Mouse (Mus musculus): Measurements from ENCODE around the gene Magi1. TPM values are rescaled to one million over a fixed set of nuclear protein-coding genes. Genes with fewer than 3 reads are reported as not detected.

Magi1 gene
- polyA plus RNA-seq, 1 experiment from 2014 or later: 6.8 TPM

GRCm38 (mm10) chr6:94183354-94183851 lies 100.3 kb downstream of the Magi1 start:
- WGBS: 39% methylated on average over 14 of the region's 14 CpGs
- H3K4me1 ChIP-seq (ENCODE audit: control insufficient read depth, insufficient read depth, low read length): peaks cover 41% of the 10 kb centered on the region
- peak overlapping the region; percentile 36 for H3K27ac ChIP-seq (replicated peaks; ENCODE audit: low read depth, low read length)
- H3K4me2 ChIP-seq (ENCODE audit: low read depth, low read length): peak overlapping the region; percentile 13
- H3K9ac ChIP-seq (ENCODE audit: low read depth, low read length): no peak overlapping the region
- H3K9me3 ChIP-seq (ENCODE audit: control insufficient read depth, low read length): no peaks in the 10 kb centered on the region
- no peaks in the 10 kb centered on the region for H3K27me3 ChIP-seq (replicated peaks; ENCODE audit: control insufficient read depth, insufficient read depth, low read length)
- DNase-seq (ENCODE audit: low spot score) (peak; percentile 77), ATAC-seq (ENCODE audit: low read depth) (peak; percentile 44; the same call in 1 of the 2 replicates)
- no peak overlapping the region for H3K4me3 ChIP-seq (ENCODE audit: low read depth, low read length)
- no peaks in the 10 kb centered on the region for H3K36me3 ChIP-seq (ENCODE audit: control insufficient read depth, insufficient read depth, low read length)

- H3K36me3 ChIP-seq (ENCODE audit: control insufficient read depth, insufficient read depth, low read length): no peaks in the 10 kb centered on the region
- H3K9me3 ChIP-seq (ENCODE audit: control insufficient read depth, low read length): no peaks in the 10 kb centered on the region
- peaks cover 42% of the 10 kb centered on the region for H3K4me1 ChIP-seq (ENCODE audit: control insufficient read depth, insufficient read depth, low read length)
- no peaks in the 10 kb centered on the region for H3K27me3 ChIP-seq (replicated peaks; ENCODE audit: control insufficient read depth, insufficient read depth, low read length)
- no peak overlapping the region for H3K9ac ChIP-seq (ENCODE audit: low read depth, low read length)
- no peak overlapping the region for H3K27ac ChIP-seq (replicated peaks; ENCODE audit: low read depth, low read length)
- 13% methylated on average over 2 of the region's 2 CpGs for WGBS
- H3K4me2 ChIP-seq (ENCODE audit: low read depth, low read length): no peak overlapping the region
- no peak overlapping the region for H3K4me3 ChIP-seq (ENCODE audit: low read depth, low read length)
- ATAC-seq (ENCODE audit: low read depth) (no peak), DNase-seq (ENCODE audit: low spot score) (no peak)
These were observed 102.0 kb downstream of the Magi1 start for GRCm38 (mm10) chr6:94181673-94182255.

- H3K9me3 ChIP-seq (ENCODE audit: control insufficient read depth, low read length): no peaks in the 10 kb centered on the region
- no peaks in the 10 kb centered on the region for H3K36me3 ChIP-seq (ENCODE audit: control insufficient read depth, insufficient read depth, low read length)
- H3K4me3 ChIP-seq (ENCODE audit: low read depth, low read length): no peak overlapping the region
- no peak for ATAC-seq (ENCODE audit: low read depth)
- 85% methylated on average over 14 of the region's 14 CpGs for WGBS
- no peak overlapping the region for H3K4me2 ChIP-seq (ENCODE audit: low read depth, low read length)
- H3K27ac ChIP-seq (replicated peaks; ENCODE audit: low read depth, low read length): no peak overlapping the region
- no peak overlapping the region for H3K9ac ChIP-seq (ENCODE audit: low read depth, low read length)
- no peaks in the 10 kb centered on the region for H3K27me3 ChIP-seq (replicated peaks; ENCODE audit: control insufficient read depth, insufficient read depth, low read length)
- H3K4me1 ChIP-seq (ENCODE audit: control insufficient read depth, insufficient read depth, low read length): peaks cover 39% of the 10 kb centered on the region
- no peak for DNase-seq (ENCODE audit: low spot score)
These were observed 103.2 kb downstream of the Magi1 start for GRCm38 (mm10) chr6:94180331-94181150.

- 73% methylated on average over 3 of the region's 3 CpGs for WGBS
- H3K27ac ChIP-seq (replicated peaks; ENCODE audit: low read depth, low read length): no peak overlapping the region
- no peaks in the 10 kb centered on the region for H3K36me3 ChIP-seq (ENCODE audit: control insufficient read depth, insufficient read depth, low read length)
- H3K27me3 ChIP-seq (replicated peaks; ENCODE audit: control insufficient read depth, insufficient read depth, low read length): no peaks in the 10 kb centered on the region
- DNase-seq (ENCODE audit: low spot score): no peak
- no peak overlapping the region for H3K4me3 ChIP-seq (ENCODE audit: low read depth, low read length)
- H3K9me3 ChIP-seq (ENCODE audit: control insufficient read depth, low read length): no peaks in the 10 kb centered on the region
- peaks cover 14% of the 10 kb centered on the region; the same call in 1 of the 2 replicates for H3K4me1 ChIP-seq (ENCODE audit: control insufficient read depth, insufficient read depth, low read length)
- no peak overlapping the region for H3K9ac ChIP-seq (ENCODE audit: low read depth, low read length)
- no peak overlapping the region for H3K4me2 ChIP-seq (ENCODE audit: low read depth, low read length)
- ATAC-seq (ENCODE audit: low read depth): no peak
These were observed 106.2 kb downstream of the Magi1 start for GRCm38 (mm10) chr6:94177559-94177958.

- H3K9ac ChIP-seq (ENCODE audit: low read depth, low read length): no peak overlapping the region
- H3K27me3 ChIP-seq (replicated peaks; ENCODE audit: control insufficient read depth, insufficient read depth, low read length): no peaks in the 10 kb centered on the region
- H3K27ac ChIP-seq (replicated peaks; ENCODE audit: low read depth, low read length): no peak overlapping the region
- no peak overlapping the region for H3K4me2 ChIP-seq (ENCODE audit: low read depth, low read length)
- peaks cover 6% of the 10 kb centered on the region; the same call in 1 of the 2 replicates for H3K4me1 ChIP-seq (ENCODE audit: control insufficient read depth, insufficient read depth, low read length)
- DNase-seq (ENCODE audit: low spot score): no peak
- H3K9me3 ChIP-seq (ENCODE audit: control insufficient read depth, low read length): no peaks in the 10 kb centered on the region
- H3K4me3 ChIP-seq (ENCODE audit: low read depth, low read length): no peak overlapping the region
- ATAC-seq (ENCODE audit: low read depth): no peak
- no peaks in the 10 kb centered on the region for H3K36me3 ChIP-seq (ENCODE audit: control insufficient read depth, insufficient read depth, low read length)
- 20% methylated on average over 4 of the region's 4 CpGs for WGBS
These were observed 107.0 kb downstream of the Magi1 start for GRCm38 (mm10) chr6:94176705-94177104.

GRCm38 (mm10) chr6:94171250-94171649 lies 112.5 kb downstream of the Magi1 start:
- no peaks in the 10 kb centered on the region for H3K9me3 ChIP-seq (ENCODE audit: control insufficient read depth, low read length)
- 54% methylated on average over 8 of the region's 8 CpGs for whole genome bisulfite sequencing
- H3K9ac ChIP-seq (ENCODE audit: low read depth, low read length): no peak overlapping the region
- ATAC-seq (ENCODE audit: low read depth): peak; percentile 37; the same call in 1 of the 2 replicates
- H3K4me3 ChIP-seq (ENCODE audit: low read depth, low read length): no peak overlapping the region
- DNase-seq (ENCODE audit: low spot score): no peak
- no peak overlapping the region for H3K27ac ChIP-seq (replicated peaks; ENCODE audit: low read depth, low read length)
- H3K4me1 ChIP-seq (ENCODE audit: control insufficient read depth, insufficient read depth, low read length): peaks cover 10% of the 10 kb centered on the region
- no peaks in the 10 kb centered on the region for H3K27me3 ChIP-seq (replicated peaks; ENCODE audit: control insufficient read depth, insufficient read depth, low read length)
- no peaks in the 10 kb centered on the region for H3K36me3 ChIP-seq (ENCODE audit: control insufficient read depth, insufficient read depth, low read length)
- H3K4me2 ChIP-seq (ENCODE audit: low read depth, low read length): no peak overlapping the region

- Histone ChIP-seq H3K27ac (replicated peaks; ENCODE audit: low read depth, low read length) (no peak overlapping the region), H3K9ac (ENCODE audit: low read depth, low read length) (no peak overlapping the region), H3K27me3 (replicated peaks; ENCODE audit: control insufficient read depth, insufficient read depth, low read length) (no peaks in the 10 kb centered on the region), H3K4me1 (ENCODE audit: control insufficient read depth, insufficient read depth, low read length) (peaks cover 23% of the 10 kb centered on the region), H3K4me2 (ENCODE audit: low read depth, low read length) (no peak overlapping the region), H3K36me3 (ENCODE audit: control insufficient read depth, insufficient read depth, low read length) (no peaks in the 10 kb centered on the region), H3K9me3 (ENCODE audit: control insufficient read depth, low read length) (no peaks in the 10 kb centered on the region), H3K4me3 (ENCODE audit: low read depth, low read length) (no peak overlapping the region)
- 78% methylated on average over 9 of the region's 9 CpGs for WGBS
- ATAC-seq (ENCODE audit: low read depth) (no peak), DNase-seq (ENCODE audit: low spot score) (no peak)
These were observed 114.0 kb downstream of the Magi1 start for GRCm38 (mm10) chr6:94169581-94170194.

- ATAC-seq (ENCODE audit: low read depth): no peak
- H3K4me2 ChIP-seq (ENCODE audit: low read depth, low read length): no peak overlapping the region
- H3K27me3 ChIP-seq (replicated peaks; ENCODE audit: control insufficient read depth, insufficient read depth, low read length): no peaks in the 10 kb centered on the region
- no peak overlapping the region for H3K9ac ChIP-seq (ENCODE audit: low read depth, low read length)
- no peaks in the 10 kb centered on the region for H3K9me3 ChIP-seq (ENCODE audit: control insufficient read depth, low read length)
- H3K27ac ChIP-seq (replicated peaks; ENCODE audit: low read depth, low read length): no peak overlapping the region
- H3K4me3 ChIP-seq (ENCODE audit: low read depth, low read length): no peak overlapping the region
- H3K4me1 ChIP-seq (ENCODE audit: control insufficient read depth, insufficient read depth, low read length): peaks cover 47% of the 10 kb centered on the region
- no peaks in the 10 kb centered on the region for H3K36me3 ChIP-seq (ENCODE audit: control insufficient read depth, insufficient read depth, low read length)
- 64% methylated on average over 1 of the region's 1 CpGs for WGBS
- no peak for DNase-seq (ENCODE audit: low spot score)
These were observed 117.8 kb downstream of the Magi1 start for GRCm38 (mm10) chr6:94165951-94166350.
